Mouse (Mus musculus): Measurements from ENCODE around the gene Numbl.

The Numbl gene

GRCm38 (mm10) chr7:27295956-27296355, 37.7 kb downstream of the Numbl start:
- DNase-seq (ENCODE audit: low spot score) = no peak

DNA sequence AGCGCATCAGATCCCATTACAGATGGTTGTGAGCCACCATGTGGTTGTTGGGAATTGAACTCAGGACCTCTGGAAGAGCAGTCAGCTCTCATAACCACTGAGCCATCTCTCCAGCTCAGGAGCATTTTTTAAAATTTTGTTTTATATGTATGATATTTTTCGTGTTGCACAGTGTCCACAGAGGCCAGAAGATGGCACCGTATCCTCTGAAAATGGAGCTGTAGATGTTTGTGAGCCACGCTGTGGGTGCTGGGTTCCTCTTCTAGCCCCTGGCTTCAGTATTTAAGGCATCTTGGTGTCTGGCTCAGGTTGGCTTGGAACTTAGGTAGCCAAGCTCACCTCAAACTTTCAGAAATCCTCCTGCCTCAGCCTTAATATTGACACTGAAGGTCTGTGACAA, 38.3 kb downstream of the Numbl start:
- no peak for DNase-seq (ENCODE audit: low spot score)

- no peak for DNase-seq (ENCODE audit: low spot score)
These were observed 39.9 kb downstream of the Numbl start for GRCm38 (mm10) chr7:27298033-27298610.

GRCm38 (mm10) chr7:27298816-27299215, 40.6 kb downstream of the Numbl start:
- no peak for DNase-seq (ENCODE audit: low spot score)

- no peak for DNase-seq (ENCODE audit: low spot score)
These were observed 42.1 kb downstream of the Numbl start for GRCm38 (mm10) chr7:27300351-27300750.

DNA sequence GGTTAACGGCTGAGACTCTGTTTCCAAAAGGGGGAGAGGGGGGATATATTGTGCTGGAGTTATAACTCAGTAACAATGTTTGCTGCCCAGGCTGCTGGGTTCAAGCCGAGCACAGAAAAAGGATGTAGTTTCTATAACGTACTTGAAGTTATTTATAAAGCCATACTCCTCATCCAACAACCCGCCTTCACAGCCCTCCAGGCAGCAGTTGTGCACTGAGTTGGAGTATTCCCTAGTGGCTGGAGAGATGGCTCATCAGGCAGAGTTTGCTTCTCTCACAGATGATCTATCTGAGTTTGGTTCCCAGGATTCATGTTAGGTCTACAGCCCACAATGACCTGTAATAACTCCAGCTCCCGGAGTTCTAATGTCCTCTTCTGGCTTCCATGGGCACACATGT, 42.6 kb downstream of the Numbl start:
- no peak for DNase-seq (ENCODE audit: low spot score)

GRCm38 (mm10) chr7:27302172-27302571, 43.9 kb downstream of the Numbl start:
- peak; percentile 68 for DNase-seq (ENCODE audit: low spot score)

DNA sequence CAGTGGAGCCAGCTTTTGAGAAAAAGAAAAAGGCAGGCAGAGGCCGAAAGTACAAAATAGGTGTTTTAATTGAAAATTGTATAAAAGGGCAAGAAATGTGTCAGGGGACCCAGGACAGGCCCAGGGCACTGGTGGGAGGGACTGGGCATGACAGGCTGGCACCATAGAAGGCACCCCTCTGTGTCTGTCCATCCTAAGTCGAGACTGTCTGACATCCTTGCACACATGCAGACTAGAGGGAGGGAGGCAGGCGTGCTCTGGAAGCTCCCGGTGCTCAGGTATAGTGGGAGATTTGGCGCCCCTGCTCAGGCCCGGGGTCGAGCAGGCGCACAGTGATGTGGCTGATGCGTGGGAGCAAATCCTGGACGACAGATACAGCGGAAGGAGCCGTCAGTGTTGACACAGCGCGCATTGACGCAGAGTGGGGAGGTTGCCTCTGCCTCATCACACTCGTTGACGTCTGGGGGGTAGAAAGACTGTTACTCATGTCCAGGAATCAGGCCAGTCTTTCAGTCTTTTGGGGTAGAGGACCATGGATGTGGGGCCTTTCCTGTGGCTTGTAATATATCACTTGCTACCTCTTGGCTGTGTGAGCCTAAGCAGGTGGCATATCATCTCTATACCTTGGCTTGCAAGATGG, 47.0 kb downstream of the Numbl start:
- no peak for DNase-seq (ENCODE audit: low spot score)

- DNase-seq (ENCODE audit: low spot score) = peak; percentile 30
These were observed 48.2 kb downstream of the Numbl start for GRCm38 (mm10) chr7:27306161-27307160.

GRCm38 (mm10) chr7:27307551-27307950, 49.3 kb downstream of the Numbl start:
- no peak for DNase-seq (ENCODE audit: low spot score)

DNA sequence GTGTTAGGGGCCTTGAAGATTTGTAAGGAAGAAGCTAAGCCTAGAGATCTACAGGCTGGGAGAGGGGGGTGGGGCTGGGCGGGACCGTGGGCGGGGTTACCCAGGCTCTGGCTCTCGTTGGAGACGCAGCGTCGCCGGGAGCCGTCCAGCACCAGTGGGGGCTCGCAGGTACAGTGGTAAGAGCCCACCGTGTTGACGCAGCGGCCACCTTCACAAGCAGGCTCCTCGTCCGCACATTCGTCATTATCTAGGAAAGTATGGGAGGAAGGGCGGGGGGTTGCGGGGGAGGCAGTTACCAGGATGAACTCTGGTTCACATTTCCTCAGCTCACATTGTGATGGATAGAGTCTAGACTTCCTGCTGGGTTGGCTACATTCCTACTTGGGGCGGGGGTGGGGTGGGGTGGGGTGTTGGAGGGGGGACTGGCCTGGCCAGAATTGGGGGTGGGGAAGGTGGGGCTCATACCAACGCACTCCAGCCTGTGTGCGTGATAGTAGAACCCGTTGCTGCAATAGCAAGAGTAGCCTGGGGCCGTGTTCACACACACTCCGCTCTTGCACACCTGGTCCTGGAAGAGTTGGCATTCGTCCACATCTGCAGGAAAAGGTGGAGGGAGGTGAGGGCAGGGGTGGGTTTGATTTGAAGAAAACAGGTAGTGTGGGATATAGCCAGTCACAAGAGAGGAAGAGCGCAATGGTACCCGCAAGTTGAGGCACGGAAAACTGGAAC, 50.8 kb downstream of the Numbl start:
- DNase-seq (ENCODE audit: low spot score) = no peak

- no peak for DNase-seq (ENCODE audit: low spot score)
These were observed 51.6 kb downstream of the Numbl start for GRCm38 (mm10) chr7:27309832-27310231.

GRCm38 (mm10) chr7:27310306-27310705, 52.1 kb downstream of the Numbl start:
- DNase-seq (ENCODE audit: low spot score) = no peak

DNA sequence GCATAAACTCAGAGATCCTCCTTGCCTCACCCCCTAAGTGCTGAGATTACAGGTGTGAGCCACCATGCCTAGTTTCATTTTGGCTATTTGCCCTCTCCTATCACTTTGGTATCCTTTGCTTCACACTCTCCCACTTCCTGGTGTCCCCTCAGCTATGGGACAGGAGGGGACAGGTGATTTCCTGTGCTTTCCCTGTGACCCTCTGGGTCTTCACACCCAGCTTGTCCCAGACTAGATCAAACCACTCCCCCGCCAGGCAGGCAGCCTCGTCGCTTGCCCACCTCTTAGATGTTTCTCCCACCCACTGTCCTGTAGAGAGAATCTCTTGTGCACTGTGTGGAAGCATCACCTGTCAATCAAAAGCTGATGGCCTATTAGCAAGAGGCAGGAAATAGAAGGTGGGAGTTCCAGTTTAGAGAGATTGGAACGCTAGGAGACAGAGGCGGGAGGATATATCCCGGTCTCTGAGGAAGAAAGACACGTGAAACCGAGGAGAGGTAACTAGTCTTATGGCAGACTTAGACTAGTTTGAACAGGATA, 52.8 kb downstream of the Numbl start:
- no peak for DNase-seq (ENCODE audit: low spot score)

GRCm38 (mm10) chr7:27311651-27312284, 53.5 kb downstream of the Numbl start:
- DNase-seq (ENCODE audit: low spot score) = no peak

DNA sequence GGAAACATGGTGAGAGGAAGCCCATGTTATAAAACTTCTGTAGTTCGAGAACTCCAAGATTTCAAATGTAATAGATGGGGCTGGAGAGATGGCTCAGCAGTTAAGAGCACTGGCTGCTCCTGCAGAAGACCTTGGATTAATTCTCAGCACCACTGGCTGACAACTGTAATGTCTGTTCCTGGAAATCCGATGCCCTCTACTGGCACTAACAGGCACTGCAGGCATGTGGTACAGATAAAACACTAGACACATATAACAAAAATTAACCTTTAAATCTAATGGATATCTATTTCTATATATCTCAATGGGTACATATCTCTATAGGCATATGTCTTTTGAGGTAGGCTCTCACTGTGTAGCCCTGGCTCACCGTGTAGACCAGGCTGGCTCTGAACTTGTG, 56.2 kb downstream of the Numbl start:
- DNase-seq (ENCODE audit: low spot score) = no peak

DNA sequence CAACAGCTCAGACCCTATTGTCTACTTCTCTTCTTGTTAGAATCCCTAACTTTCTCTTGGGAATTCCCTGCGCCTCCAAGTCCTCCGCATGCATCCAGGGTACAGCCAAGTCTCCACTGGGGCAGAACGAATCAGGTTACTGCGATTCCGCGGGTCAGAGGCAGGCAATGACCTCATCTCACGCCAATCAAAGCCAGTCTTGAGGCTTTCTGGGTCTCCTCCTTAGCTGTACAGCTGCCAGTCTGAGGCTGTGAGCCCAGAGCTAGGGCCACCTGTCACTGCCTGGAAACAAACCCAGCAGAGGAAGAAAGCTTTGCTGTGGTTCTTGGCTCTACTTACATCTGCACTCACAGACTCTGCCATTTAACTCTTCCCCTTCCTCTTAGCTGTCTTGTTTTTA, 57.7 kb downstream of the Numbl start:
- DNase-seq (ENCODE audit: low spot score) = no peak

GRCm38 (mm10) chr7:27319411-27319810, 61.2 kb downstream of the Numbl start:
- DNase-seq (ENCODE audit: low spot score) = no peak

- no peak for DNase-seq (ENCODE audit: low spot score)
These were observed 64.1 kb downstream of the Numbl start for GRCm38 (mm10) chr7:27322291-27322690.

GRCm38 (mm10) chr7:27323001-27323400, 64.8 kb downstream of the Numbl start:
- DNase-seq (ENCODE audit: low spot score) = no peak

- DNase-seq (ENCODE audit: low spot score) = no peak
These were observed 65.9 kb downstream of the Numbl start for GRCm38 (mm10) chr7:27324161-27324560.

Measured in layer of hippocampus, adult 11-12 months (tissue).